Mouse (Mus musculus) inflammation-experienced regulatory T-cells, adult 6 months (primary cell): ENCODE data around the gene Zfp661. TPM values are rescaled to one million over a fixed set of nuclear protein-coding genes. Genes with fewer than 3 reads are reported as not detected.
A peak's percentile ranks its signal among the peaks of the same experiment; 100 is the strongest.
"Not testable (repeated sequence)": the region's sequence is repeated elsewhere in the genome, so short reads cannot be mapped to it uniquely, and the experiment has no call there.

Experiments
- ATAC-seq: one replicate; pipeline ENCODE4 v1.8.0; 2017
- polyA plus RNA-seq, 3 experiments: library from polyadenylated mRNA; unstranded; fragments of 100-300 nt; shearing (Covaris generic); gene quantifications; one replicate each; pipeline ENCODE4 v1.2.1; 2017

The Zfp661 gene
- polyA plus RNA-seq: 1 to 10 TPM in 2 of 3 experiments, under 1 TPM in 1; 0.92 to 3.0 (median 2.4) TPM

- peak; percentile 45 for ATAC-seq
These were observed at the start of gene Zfp661, which contains the start of gene Mrps5 for GRCm38 (mm10) chr2:127586694-127587513. Gene Zfp661, minus strand, starts transcription at chr2:127587094. Gene Mrps5, plus strand, starts transcription at chr2:127587222.

GRCm38 (mm10) chr2:127635581-127635980 lies 48.7 kb upstream of the Zfp661 start:
- no peak for ATAC-seq

- no peak for ATAC-seq
These were observed 45.7 kb upstream of the Zfp661 start for GRCm38 (mm10) chr2:127632601-127633000.

GRCm38 (mm10) chr2:127627990-127628570 lies 41.2 kb upstream of the Zfp661 start:
- no peak for ATAC-seq

- no peak for ATAC-seq
These were observed 40.5 kb upstream of the Zfp661 start for GRCm38 (mm10) chr2:127627354-127627753.

GRCm38 (mm10) chr2:127625659-127626058 lies 38.8 kb upstream of the Zfp661 start:
- ATAC-seq: no peak

GRCm38 (mm10) chr2:127624786-127625185 lies 37.9 kb upstream of the Zfp661 start:
- ATAC-seq: no peak

GRCm38 (mm10) chr2:127622065-127622464 lies 35.2 kb upstream of the Zfp661 start:
- no peak for ATAC-seq

GRCm38 (mm10) chr2:127619311-127619710 lies 32.4 kb upstream of the Zfp661 start:
- ATAC-seq: no peak

GRCm38 (mm10) chr2:127612288-127612687 lies 25.4 kb upstream of the Zfp661 start:
- ATAC-seq: no peak

GRCm38 (mm10) chr2:127611386-127611785 lies 24.5 kb upstream of the Zfp661 start:
- no peak for ATAC-seq

- ATAC-seq: no peak
These were observed 22.1 kb upstream of the Zfp661 start for GRCm38 (mm10) chr2:127608986-127609385.

GRCm38 (mm10) chr2:127608234-127608633 lies 21.3 kb upstream of the Zfp661 start:
- ATAC-seq: no peak

- no peak for ATAC-seq
These were observed 18.3 kb upstream of the Zfp661 start for GRCm38 (mm10) chr2:127605203-127605602.

- ATAC-seq: not testable (repeated sequence)
These were observed 16.5 kb upstream of the Zfp661 start for GRCm38 (mm10) chr2:127603383-127603782.

- ATAC-seq: peak; percentile 27
These were observed 3.9 kb upstream of the Zfp661 start for GRCm38 (mm10) chr2:127590840-127591239.

- ATAC-seq: peak; percentile 5
These were observed 3.3 kb upstream of the Zfp661 start for GRCm38 (mm10) chr2:127590204-127590603.

GRCm38 (mm10) chr2:127588897-127589296 lies 2.0 kb upstream of the Zfp661 start:
- no peak for ATAC-seq

GRCm38 (mm10) chr2:127587514-127587844 lies 585 bp upstream of the Zfp661 start:
- ATAC-seq: no peak

- peak; percentile 94 for ATAC-seq
These were observed 2.4 kb downstream of the Zfp661 start for GRCm38 (mm10) chr2:127584436-127584858.

GRCm38 (mm10) chr2:127573322-127573721 lies 13.6 kb downstream of the Zfp661 start:
- ATAC-seq: no peak

- ATAC-seq: no peak
These were observed 27.6 kb downstream of the Zfp661 start for GRCm38 (mm10) chr2:127559070-127559966.

- no peak for ATAC-seq
These were observed 35.8 kb downstream of the Zfp661 start for GRCm38 (mm10) chr2:127551078-127551477.
